Mouse (Mus musculus) forebrain, postnatal 0 days (tissue): ENCODE data around the gene Stat3. TPM values are rescaled to one million over a fixed set of nuclear protein-coding genes. Genes with fewer than 3 reads are reported as not detected.

Experiments
- ATAC-seq: fragments of 200-750 bp; cut with Nextera tagmentation; 2 replicates; pipeline ENCODE4 v1.8.0; 2017; ENCODE audit warnings: mild to moderate bottlenecking, moderate library complexity
- DNase-seq: peaks from one replicate; pipeline ENCODE4 v3.0.0-alpha.2; 2015
- H3K27ac ChIP-seq: fragments of 300-500 bp; sonication (generic); 2 replicates; pipeline ENCODE4 v1.5.1; 2014; ENCODE audit warnings: low read depth, mild to moderate bottlenecking, antibody characterized with exemption, low read length, moderate library complexity, mixed read lengths
- H3K27me3 ChIP-seq: fragments of 300-500 bp; sonication (generic); 2 replicates; pipeline ENCODE4 v1.6.1; 2014; ENCODE audit warnings: mild to moderate bottlenecking, low read length, mixed read lengths; ENCODE audit not compliant: insufficient read depth
- H3K36me3 ChIP-seq: fragments of 300-500 bp; sonication (generic); 2 replicates; pipeline ENCODE4 v1.6.1; 2014; ENCODE audit warnings: mild to moderate bottlenecking, moderate library complexity; ENCODE audit not compliant: insufficient read depth
- H3K4me1 ChIP-seq: fragments of 300-500 bp; sonication (generic); 2 replicates; pipeline ENCODE4 v1.6.1; 2014; ENCODE audit warnings: antibody characterized with exemption; ENCODE audit not compliant: insufficient read depth
- H3K4me2 ChIP-seq: fragments of 300-500 bp; sonication (generic); 2 replicates; pipeline ENCODE4 v1.6.1; 2014; ENCODE audit warnings: low read depth, mild to moderate bottlenecking, moderate library complexity
- H3K4me3 ChIP-seq: fragments of 300-500 bp; sonication (generic); 2 replicates; pipeline ENCODE4 v1.5.1; 2014; ENCODE audit warnings: low read depth, low read length, mixed read lengths
- H3K9ac ChIP-seq: fragments of 300-500 bp; sonication (generic); 2 replicates; pipeline ENCODE4 v1.6.1; 2014; ENCODE audit warnings: mild to moderate bottlenecking
- H3K9me3 ChIP-seq: fragments of 300-500 bp; sonication (generic); 2 replicates; pipeline ENCODE4 v1.6.1; 2016; ENCODE audit warnings: low read length
- CTCF ChIP-seq: sonication (generic); IDR thresholded peaks from 2 replicates; pipeline ENCODE4 v1.5.1; 2016; ENCODE audit warnings: antibody characterized with exemption, control low read depth, low read depth
- WGBS: fragments of 180-500 bp; shearing (Covaris S2); extraction: QIAGEN DNeasy Blood & Tissue Kit; methylation state at CpG from one replicate; pipeline ENCODE4 v1.1.7; 2014; 5-methylcytosine and 5-hydroxymethylcytosine counted together
- polyA plus RNA-seq: library from polyadenylated mRNA; unstranded; fragments of >200 nt; fragmentation: Nextera tagmentation; extraction: Ambion mirVana; gene quantifications from 2 replicates; pipeline ENCODE4 v1.2.1, GENCODE M21; 2015
- total RNA-seq: library from RNA; depleted of rRNA; stranded (reverse); fragments of >200 nt; gene quantifications from 2 replicates; pipeline ENCODE4 v1.2.3, GENCODE M21; 2014; rRNA removed

The Stat3 gene
- total and polyA plus RNA-seq, 2 experiments from 2014 or later, result 31.2 to 42.5 TPM

DNA sequence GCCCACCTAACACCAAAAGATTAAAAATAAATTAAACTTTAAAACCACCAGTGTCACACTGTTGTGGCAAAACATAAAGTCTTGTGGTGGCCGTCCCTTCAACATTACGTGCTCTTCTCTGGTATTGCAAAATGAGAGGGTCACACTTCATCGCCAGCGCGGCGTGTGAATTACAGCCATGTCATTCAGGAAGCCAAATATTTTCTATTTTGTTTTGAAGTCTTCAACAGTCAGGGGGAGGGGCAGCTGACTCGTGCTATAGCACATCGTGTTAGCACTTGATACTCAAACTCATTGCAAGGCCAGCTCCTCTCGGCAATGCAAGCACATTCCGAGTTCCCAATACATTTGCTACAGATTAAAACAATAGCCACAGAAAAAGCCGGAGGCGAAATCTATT, 98.5 kb downstream of the Stat3 start:
- Histone ChIP-seq H3K9me3 (no peaks in the 10 kb centered on the region), H3K9ac (no peak overlapping the region), H3K27ac (no peak overlapping the region), H3K4me1 (no peaks in the 10 kb centered on the region), H3K27me3 (no peaks in the 10 kb centered on the region), H3K36me3 (no peaks in the 10 kb centered on the region), H3K4me3 (no peak overlapping the region), H3K4me2 (no peak overlapping the region)
- ATAC-seq (no peak), DNase-seq (no peak)
- no peak for TF ChIP-seq CTCF
- WGBS, result 80% methylated on average over 12 of the region's 12 CpGs

DNA sequence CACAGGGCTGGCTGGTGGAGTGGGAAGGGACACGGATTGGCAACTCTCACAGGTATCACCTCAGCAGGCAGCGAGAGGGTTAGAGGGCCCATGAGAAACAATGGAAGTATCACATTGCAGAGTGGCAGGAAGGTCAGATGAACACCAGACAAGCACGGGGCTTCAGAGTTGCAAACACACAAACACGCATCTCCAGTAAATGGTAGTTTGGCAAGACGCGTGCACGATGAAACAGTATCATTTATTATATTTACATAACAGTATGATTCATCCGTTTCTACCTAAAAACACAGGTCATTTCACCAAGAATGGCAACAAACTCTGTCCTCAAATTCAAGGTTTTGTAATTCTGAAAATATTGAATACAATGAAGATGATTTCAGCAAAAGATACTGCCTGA, 99.8 kb downstream of the Stat3 start:
- WGBS, result 82% methylated on average over 8 of the region's 8 CpGs
- H3K4me3 ChIP-seq, result no peak overlapping the region
- no peak for TF ChIP-seq CTCF

DNA sequence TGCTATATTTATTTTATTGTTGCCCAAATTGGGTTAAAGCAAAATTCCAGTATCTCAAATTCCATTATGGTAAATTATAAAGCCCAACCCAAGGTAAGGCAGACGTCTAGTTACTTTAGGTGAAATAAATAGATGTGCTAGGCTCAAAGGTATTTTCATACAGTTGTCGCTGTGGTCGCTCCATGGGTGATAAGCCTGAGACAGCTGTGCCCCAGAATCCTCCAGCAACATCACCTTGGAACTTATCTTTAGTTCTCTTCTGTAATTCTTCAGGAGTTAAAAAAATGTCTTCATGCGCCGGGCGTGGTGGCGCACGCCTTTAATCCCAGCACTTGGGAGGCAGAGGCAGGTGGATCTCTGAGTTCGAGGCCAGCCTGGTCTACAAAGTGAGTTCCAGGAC, 100.4 kb downstream of the Stat3 start:
- ATAC-seq (no peak), DNase-seq (no peak)
- Histone ChIP-seq H3K36me3 (no peaks in the 10 kb centered on the region), H3K27ac (no peak overlapping the region), H3K4me3 (no peak overlapping the region), H3K4me2 (no peak overlapping the region), H3K4me1 (no peaks in the 10 kb centered on the region), H3K9me3 (no peaks in the 10 kb centered on the region), H3K27me3 (no peaks in the 10 kb centered on the region), H3K9ac (no peak overlapping the region)
- WGBS, result 95% methylated on average over 9 of the region's 9 CpGs
- TF ChIP-seq CTCF, result no peak

More for the DNA sequence above, 99.8 kb downstream of the Stat3 start:
- no peak overlapping the region for H3K4me2 ChIP-seq
- DNase-seq (no peak), ATAC-seq (no peak)
- H3K27me3 ChIP-seq, result no peaks in the 10 kb centered on the region
- no peaks in the 10 kb centered on the region for H3K9me3 ChIP-seq
- no peaks in the 10 kb centered on the region for H3K4me1 ChIP-seq
- H3K9ac ChIP-seq, result no peak overlapping the region
- no peak overlapping the region for H3K27ac ChIP-seq
- H3K36me3 ChIP-seq, result no peaks in the 10 kb centered on the region

DNA sequence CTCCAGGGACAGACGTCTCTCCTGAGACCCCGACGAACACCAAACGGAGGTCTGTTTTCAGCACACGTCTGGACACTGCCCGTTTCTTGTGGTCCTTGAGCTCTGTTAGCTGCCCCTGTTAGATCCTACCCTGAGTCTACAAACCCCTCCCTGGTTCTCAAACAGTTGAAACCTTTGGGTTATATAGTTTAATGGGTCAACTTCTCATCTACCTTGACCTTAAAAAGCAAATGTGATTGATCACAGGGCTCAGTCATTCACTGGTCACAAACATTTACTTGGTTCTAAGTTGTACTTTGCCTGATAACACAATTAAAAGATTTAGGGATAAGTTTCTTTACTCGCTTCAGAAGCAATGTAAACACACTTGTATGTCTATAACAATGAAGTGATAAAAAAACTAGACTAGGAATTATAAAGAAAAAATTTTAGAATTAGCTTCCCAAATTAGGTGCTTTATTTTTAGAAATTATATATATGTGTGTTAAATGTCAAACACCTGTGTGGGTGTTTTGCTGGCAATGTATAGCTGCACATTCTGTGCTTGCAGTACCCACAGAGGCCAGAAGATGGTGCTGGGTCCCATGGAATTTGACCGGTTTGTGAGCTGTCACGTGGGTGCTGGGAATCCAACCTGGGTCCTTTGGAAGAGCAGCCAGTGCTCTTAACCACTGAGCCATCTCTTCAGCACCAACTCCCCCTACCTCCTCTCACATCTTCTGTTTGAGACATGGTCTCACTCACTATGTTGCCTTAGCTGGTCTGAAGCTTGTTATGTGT, 102.2 kb downstream of the Stat3 start:
- Histone ChIP-seq H3K27me3 (peaks cover under 1% of the 10 kb centered on the region; the same call in 1 of the 2 replicates), H3K9me3 (no peaks in the 10 kb centered on the region), H3K4me2 (no peak overlapping the region), H3K4me3 (no peak overlapping the region), H3K36me3 (no peaks in the 10 kb centered on the region), H3K9ac (no peak overlapping the region), H3K4me1 (no peaks in the 10 kb centered on the region), H3K27ac (no peak overlapping the region)
- no peak for ATAC-seq
- DNase-seq, result no peak
- TF ChIP-seq CTCF, result peak; percentile 54
- WGBS, result 88% methylated on average over 9 of the region's 9 CpGs

Other genes starting within 250 kb of the Stat3 start
- gene Zfp385c, start 247.1 kb downstream of the Stat3 start, total RNA-seq, result 1.7 and 2.0 TPM in 2 replicates
- 0.40 and 1.0 TPM in 2 replicates for gene Zfp385c, start 247.1 kb downstream of the Stat3 start, polyA plus RNA-seq
- gene Dhx58, start 235.3 kb downstream of the Stat3 start, total RNA-seq, result 0.69 and 2.3 TPM in 2 replicates
- gene Dhx58, start 235.3 kb downstream of the Stat3 start, polyA plus RNA-seq, result 1.0 and 1.5 TPM in 2 replicates
- gene Kat2a, start 227.1 kb downstream of the Stat3 start, total RNA-seq, result 41.9 and 42.8 TPM in 2 replicates
- 59.9 and 67.0 TPM in 2 replicates for gene Kat2a, start 227.1 kb downstream of the Stat3 start, polyA plus RNA-seq
- gene Hspb9, start 225.7 kb downstream of the Stat3 start, total RNA-seq, result not detected in 2 replicates
- gene Hspb9, start 225.7 kb downstream of the Stat3 start, polyA plus RNA-seq, result 0.21 and 0.22 TPM in 2 replicates
- gene Rab5c, start 201.3 kb downstream of the Stat3 start, total RNA-seq, result 208 and 211 TPM in 2 replicates
- gene Rab5c, start 201.3 kb downstream of the Stat3 start, polyA plus RNA-seq, result 34.9 and 37.8 TPM in 2 replicates
- 7.2 and 12.3 TPM in 2 replicates for gene Kcnh4, start 179.6 kb downstream of the Stat3 start, total RNA-seq
- gene Kcnh4, start 179.6 kb downstream of the Stat3 start, polyA plus RNA-seq, result 3.2 and 4.4 TPM in 2 replicates
- gene Hcrt, start 176.6 kb downstream of the Stat3 start, total RNA-seq, result 1.8 and 7.1 TPM in 2 replicates
- 2.6 and 8.0 TPM in 2 replicates for gene Hcrt, start 176.6 kb downstream of the Stat3 start, polyA plus RNA-seq
- gene Ghdc, start 168.6 kb downstream of the Stat3 start, total RNA-seq, result 6.1 and 7.3 TPM in 2 replicates
- gene Ghdc, start 168.6 kb downstream of the Stat3 start, polyA plus RNA-seq, result 1.8 and 4.4 TPM in 2 replicates
- gene Stat5b, start 88.8 kb downstream of the Stat3 start, total RNA-seq, result 17.8 and 22.6 TPM in 2 replicates
- gene Stat5b, start 88.8 kb downstream of the Stat3 start, polyA plus RNA-seq, result 4.9 and 8.8 TPM in 2 replicates
- 2.0 and 2.6 TPM in 2 replicates for gene Stat5a, start 80.2 kb downstream of the Stat3 start, total RNA-seq
- 1.1 and 1.6 TPM in 2 replicates for gene Stat5a, start 80.2 kb downstream of the Stat3 start, polyA plus RNA-seq
- 14.8 and 22.7 TPM in 2 replicates for gene Cavin1, start 31.3 kb upstream of the Stat3 start, total RNA-seq
- 36.7 and 38.3 TPM in 2 replicates for gene Cavin1, start 31.3 kb upstream of the Stat3 start, polyA plus RNA-seq
- 132 and 179 TPM in 2 replicates for gene Atp6v0a1, start 69.9 kb upstream of the Stat3 start, total RNA-seq
- 121 and 162 TPM in 2 replicates for gene Atp6v0a1, start 69.9 kb upstream of the Stat3 start, polyA plus RNA-seq
- 11.3 and 14.9 TPM in 2 replicates for gene Naglu, start 130.5 kb upstream of the Stat3 start, total RNA-seq
- 11.6 and 12.6 TPM in 2 replicates for gene Naglu, start 130.5 kb upstream of the Stat3 start, polyA plus RNA-seq
- gene Hsd17b1, start 138.9 kb upstream of the Stat3 start, total RNA-seq, result 0.23 and 0.71 TPM in 2 replicates
- not detected in 2 replicates for gene Hsd17b1, start 138.9 kb upstream of the Stat3 start, polyA plus RNA-seq
- 39.3 and 40.7 TPM in 2 replicates for gene Coasy, start 143.0 kb upstream of the Stat3 start, total RNA-seq
- gene Coasy, start 143.0 kb upstream of the Stat3 start, polyA plus RNA-seq, result 39.8 and 40.2 TPM in 2 replicates
- 68.0 and 76.5 TPM in 2 replicates for gene Mlx, start 147.7 kb upstream of the Stat3 start, total RNA-seq
- gene Mlx, start 147.7 kb upstream of the Stat3 start, polyA plus RNA-seq, result 78.0 and 82.4 TPM in 2 replicates
- 9.5 and 13.8 TPM in 2 replicates for gene Psmc3ip, start 155.9 kb upstream of the Stat3 start, total RNA-seq
- gene Psmc3ip, start 155.9 kb upstream of the Stat3 start, polyA plus RNA-seq, result 19.2 and 25.7 TPM in 2 replicates
- 53.3 and 59.0 TPM in 2 replicates for gene Retreg3, start 180.4 kb upstream of the Stat3 start, total RNA-seq
- gene Retreg3, start 180.4 kb upstream of the Stat3 start, polyA plus RNA-seq, result 21.0 and 23.2 TPM in 2 replicates
- 35.6 and 43.1 TPM in 2 replicates for gene Tubg1, start 180.4 kb upstream of the Stat3 start, total RNA-seq
- gene Tubg1, start 180.4 kb upstream of the Stat3 start, polyA plus RNA-seq, result 64.8 and 66.6 TPM in 2 replicates
- gene Tubg2, start 216.4 kb upstream of the Stat3 start, total RNA-seq, result 23.2 and 28.6 TPM in 2 replicates
- 59.9 and 69.7 TPM in 2 replicates for gene Tubg2, start 216.4 kb upstream of the Stat3 start, polyA plus RNA-seq
- gene Cntnap1, start 231.0 kb upstream of the Stat3 start, total RNA-seq, result 3.0 and 3.5 TPM in 2 replicates
- gene Cntnap1, start 231.0 kb upstream of the Stat3 start, polyA plus RNA-seq, result 0.35 and 1.1 TPM in 2 replicates
- gene Plekhh3, start 231.8 kb upstream of the Stat3 start, total RNA-seq, result 9.2 and 10.2 TPM in 2 replicates
- 4.9 and 5.3 TPM in 2 replicates for gene Plekhh3, start 231.8 kb upstream of the Stat3 start, polyA plus RNA-seq
- gene Ccr10, start 235.9 kb upstream of the Stat3 start, total RNA-seq, result 0.23 and 0.52 TPM in 2 replicates
- gene Ccr10, start 235.9 kb upstream of the Stat3 start, polyA plus RNA-seq, result 0.15 and 0.24 TPM in 2 replicates